In genomic region chr11:114195291-114195690, GRCm38 (mm10) we compare ENCODE assay signal across 33 mouse cellular contexts.
"Had no signal": no experiment of that assay in that cellular context is flagged by ENCODE, and none has a peak within 500 bp of the region (broad histone marks: within the 10 kb centered on the region; RNA-seq: fewer than 3 reads in every experiment).

No protein-coding gene starts in this region.

- H3K27me3 ChIP-seq: heart, embryonic 12.5 days; heart, embryonic 13.5 days; heart, embryonic 15.5 days; hindbrain, embryonic 15.5 days; intestine, embryonic 15.5 days had no signal

- ATAC-seq: hindbrain, embryonic 16.5 days; hindbrain, postnatal 0 days; inflammation-experienced regulatory T-cells, adult 6 months; intestine, embryonic 15.5 days; intestine, embryonic 16.5 days; intestine, postnatal 0 days had no signal

- DNase-seq: heart, adult 2 months; heart, postnatal 10 days; heart, postnatal 14 days; heart, postnatal 36 days; heart, postnatal 4 days; kidney, adult 11 months; kidney, adult 18-20 months; kidney, adult 2 months; kidney, adult 8-10 months; kidney, adult 9 months; kidney, postnatal 10 days; kidney, postnatal 14 days; kidney, postnatal 25 days; kidney, postnatal 36 days; kidney, postnatal 4 days; layer of hippocampus, adult 9-11 months; layer of hippocampus, postnatal 36 days had no signal

- H3K36me3 ChIP-seq: heart, embryonic 12.5 days; heart, embryonic 13.5 days; heart, embryonic 15.5 days; hindbrain, embryonic 10.5 days; hindbrain, embryonic 15.5 days; intestine, embryonic 15.5 days; kidney, embryonic 15.5 days had no signal

- H3K27ac ChIP-seq: heart, adult 2 months; heart, embryonic 13.5 days; heart, embryonic 15.5 days; hindbrain, embryonic 10.5 days; hindbrain, embryonic 14.5 days; hindbrain, embryonic 15.5 days; hindbrain, postnatal 0 days; intestine, embryonic 15.5 days; kidney, embryonic 15.5 days; kidney, postnatal 0 days; layer of hippocampus, adult 2 months had no signal

- H3K9ac ChIP-seq: heart, embryonic 12.5 days; heart, embryonic 13.5 days; heart, embryonic 15.5 days; hindbrain, embryonic 14.5 days; hindbrain, embryonic 15.5 days; intestine, embryonic 15.5 days; kidney, embryonic 15.5 days had no signal

- H3K9me3 ChIP-seq: heart, embryonic 13.5 days; heart, embryonic 15.5 days; hindbrain, embryonic 15.5 days; intestine, embryonic 15.5 days had no signal

- H3K4me3 ChIP-seq: heart, adult 2 months; heart, embryonic 12.5 days; heart, embryonic 13.5 days; heart, embryonic 15.5 days; hindbrain, embryonic 10.5 days; hindbrain, embryonic 15.5 days; intestine, embryonic 15.5 days; kidney, embryonic 15.5 days; layer of hippocampus, adult 2 months had no signal

- H3K4me2 ChIP-seq: heart, embryonic 11.5 days; heart, embryonic 12.5 days; heart, embryonic 13.5 days; heart, embryonic 15.5 days; hindbrain, embryonic 14.5 days; hindbrain, embryonic 15.5 days; intestine, embryonic 15.5 days; kidney, embryonic 15.5 days had no signal
